Mouse (Mus musculus) bone marrow macrophage, adult 2 months (primary cell): ENCODE measurements around the gene Zfp119a. TPM values are rescaled to one million over a fixed set of nuclear protein-coding genes. Genes with fewer than 3 reads are reported as not detected.
A peak's percentile ranks its signal among the peaks of the same experiment; 100 is the strongest.
"Not testable (repeated sequence)": the region's sequence is repeated elsewhere in the genome, so short reads cannot be mapped to it uniquely, and the experiment has no call there.

Experiments used
- H3K27ac ChIP-seq: 2 replicates; pipeline ENCODE4 v1.5.1; 2012; ENCODE audit warnings: low read depth, low read length; ENCODE audit not compliant: insufficient read depth
- H3K4me1 ChIP-seq: 2 replicates; pipeline ENCODE4 v1.6.1; 2012; ENCODE audit warnings: low read length; ENCODE audit not compliant: control insufficient read depth, insufficient read depth
- H3K4me3 ChIP-seq: 2 replicates; pipeline ENCODE4 v1.5.1; 2012; ENCODE audit warnings: mild to moderate bottlenecking, low read length, moderate library complexity; ENCODE audit not compliant: insufficient read depth
- CTCF ChIP-seq: IDR thresholded peaks from 2 replicates; pipeline ENCODE4 v1.5.1; 2012; ENCODE audit warnings: low read depth, mild to moderate bottlenecking, low read length, moderate library complexity
- POLR2A ChIP-seq: IDR thresholded peaks from 2 replicates; pipeline ENCODE4 v1.6.1; 2012; ENCODE audit warnings: mild to moderate bottlenecking, low read depth, low read length, borderline replicate concordance
- polyA plus RNA-seq: library from polyadenylated mRNA; stranded (reverse); fragments of >200 nt; gene quantifications from 2 replicates; pipeline ENCODE4 v1.2.4, GENCODE M21; 2012; ENCODE audit not compliant: missing spikeins, insufficient read depth, insufficient read length

Gene Zfp119a
- 4.2 TPM in 2 replicates for polyA plus RNA-seq

DNA sequence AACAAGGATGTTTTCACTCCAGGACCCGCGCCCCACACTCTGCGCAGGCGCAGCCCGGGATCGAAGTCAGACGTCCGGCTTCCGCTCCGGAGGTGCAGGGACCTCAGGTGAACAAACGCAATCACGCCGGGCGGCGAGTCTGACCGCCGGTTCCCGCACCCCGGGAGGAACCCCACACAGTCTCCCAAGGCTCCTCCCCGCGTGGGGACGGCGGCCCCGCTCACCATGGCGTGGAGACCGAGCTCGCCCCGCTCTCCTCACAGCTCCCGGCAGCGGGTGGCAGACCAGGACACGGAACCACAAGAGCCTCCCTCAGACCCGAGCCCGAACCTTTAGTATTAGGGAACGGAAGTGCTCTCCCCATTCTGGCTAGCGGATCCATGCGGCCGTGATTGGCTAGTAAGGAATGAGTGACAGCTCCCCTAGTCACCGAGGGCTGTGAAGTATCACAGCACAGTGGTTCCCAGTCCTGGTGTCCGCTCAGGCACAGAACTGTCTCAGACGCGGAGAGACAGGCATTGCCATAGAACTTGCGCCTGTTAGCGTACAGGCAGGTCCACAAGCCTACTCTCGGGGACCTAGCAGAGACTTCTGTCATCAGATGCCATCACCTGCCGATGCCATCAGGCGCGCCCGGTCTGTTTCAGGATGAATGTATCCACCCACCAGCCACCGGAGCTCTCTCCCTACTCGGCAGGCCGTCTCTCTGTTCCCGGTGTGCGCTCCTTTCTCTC is at the start of gene Zfp119a:
Gene Zfp119a (minus strand): TSS at position 295 of the 734 bp plus-strand sequence.
- H3K27ac ChIP-seq = peak within 1 kb of the TSS; percentile 65
- H3K4me1 ChIP-seq = not testable (repeated sequence)
- H3K4me3 ChIP-seq = peak within 1 kb of the TSS; percentile 69

DNA sequence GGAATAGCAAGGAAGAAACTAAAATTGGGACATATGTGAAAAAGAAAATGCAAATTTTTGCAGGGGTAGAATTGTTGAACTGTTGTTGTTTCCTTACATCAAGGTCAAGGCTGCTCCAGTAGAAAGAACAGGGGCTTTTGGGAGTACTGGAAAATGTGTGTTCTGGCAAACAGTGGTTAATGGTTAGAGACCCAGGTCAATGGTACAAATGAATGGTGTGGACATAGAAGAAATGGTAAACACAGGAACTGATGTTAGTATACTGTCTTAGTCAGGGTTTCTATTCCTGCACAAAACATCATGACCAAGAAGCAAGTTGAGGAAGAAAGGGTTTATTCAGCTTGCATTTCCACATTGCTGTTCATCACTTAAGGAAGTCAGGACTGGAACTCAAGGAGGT is 27.9 kb upstream of the Zfp119a start:
- H3K4me1 ChIP-seq = no peaks in the 10 kb centered on the region

DNA sequence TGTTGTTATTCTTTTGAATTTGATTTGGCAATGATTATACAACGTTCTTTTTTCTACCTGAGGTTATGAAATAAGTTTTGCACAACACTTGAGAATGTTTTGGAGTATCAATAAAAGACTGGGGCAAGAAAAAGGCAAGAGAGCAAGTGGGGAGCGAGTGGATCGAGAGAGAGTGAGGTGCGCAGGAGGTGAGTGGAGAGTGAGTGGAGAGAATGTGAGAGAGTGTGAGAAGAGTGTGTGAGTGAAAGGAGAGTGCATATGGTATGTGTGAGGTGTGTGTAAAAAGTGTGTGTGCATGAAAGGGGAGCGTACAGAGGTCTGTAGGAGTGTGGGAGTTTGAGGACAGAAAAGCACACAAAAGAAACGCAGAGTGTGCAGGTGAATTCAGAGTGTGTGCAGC is 25.4 kb upstream of the Zfp119a start:
- H3K27ac ChIP-seq = no peak overlapping the region
- H3K4me1 ChIP-seq = no peaks in the 10 kb centered on the region
- no peak for TF ChIP-seq CTCF
- TF ChIP-seq POLR2A = no peak
- no peak overlapping the region for H3K4me3 ChIP-seq

More for the DNA sequence above, 27.9 kb upstream of the Zfp119a start:
- Histone ChIP-seq H3K27ac (no peak overlapping the region), H3K4me3 (no peak overlapping the region)
- TF ChIP-seq CTCF = no peak
- no peak for TF ChIP-seq POLR2A

DNA sequence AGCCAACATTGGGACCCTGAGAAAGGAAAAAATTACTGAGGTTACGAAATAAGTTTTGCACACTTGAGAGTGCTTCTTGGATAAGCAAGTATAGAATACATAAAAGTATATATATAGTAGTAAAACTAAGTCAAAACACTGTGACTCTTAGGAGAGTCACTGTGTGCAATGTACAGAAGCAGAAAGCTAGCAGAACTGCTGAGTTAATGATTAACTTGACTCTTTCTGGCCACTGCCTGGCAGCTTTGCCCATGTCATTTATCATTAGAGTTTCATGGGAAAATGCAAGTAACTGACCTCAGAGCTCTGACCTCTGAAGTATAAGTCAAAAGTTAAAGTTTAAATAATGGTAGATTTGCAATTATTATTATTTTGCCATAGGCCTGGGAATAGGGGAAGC is 25.0 kb upstream of the Zfp119a start:
- Histone ChIP-seq H3K4me1 (no peaks in the 10 kb centered on the region), H3K27ac (no peak overlapping the region), H3K4me3 (no peak overlapping the region)
- TF ChIP-seq CTCF = no peak
- TF ChIP-seq POLR2A = no peak

- H3K4me3 ChIP-seq = no peak overlapping the region
- H3K4me1 ChIP-seq = no peaks in the 10 kb centered on the region
- no peak for TF ChIP-seq POLR2A
- no peak for TF ChIP-seq CTCF
- H3K27ac ChIP-seq = no peak overlapping the region
Observed at GRCm38 (mm10) chr17:55903087-55903486, 24.4 kb upstream of the Zfp119a start.

GRCm38 (mm10) chr17:55892406-55892955 is 13.8 kb upstream of the Zfp119a start:
- not testable (repeated sequence) for H3K4me1 ChIP-seq
- H3K27ac ChIP-seq = peak overlapping the region; percentile 54
- peak overlapping the region; percentile 79 for H3K4me3 ChIP-seq

DNA sequence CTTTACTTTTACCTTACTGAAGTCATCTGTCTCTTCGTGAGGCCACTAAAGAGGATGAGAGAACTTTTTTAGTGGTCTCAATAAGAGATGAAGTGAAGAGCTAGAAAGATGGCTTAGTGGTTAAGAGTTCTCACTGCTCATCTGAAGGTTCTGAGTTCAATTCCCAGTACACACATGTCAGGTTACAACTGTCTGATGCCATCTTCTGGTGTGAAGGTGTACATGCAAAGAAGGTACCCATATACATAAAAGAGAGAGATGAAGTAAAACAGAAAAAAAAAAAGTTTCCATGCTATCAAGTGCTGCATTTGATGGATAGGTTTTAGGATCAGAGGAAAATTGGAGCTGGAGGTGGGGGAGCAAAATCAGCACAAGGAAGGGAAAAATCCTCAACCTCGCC is 6.2 kb upstream of the Zfp119a start:
- H3K4me1 ChIP-seq = peaks cover 9% of the 10 kb centered on the region
- no peak overlapping the region for H3K27ac ChIP-seq
- H3K4me3 ChIP-seq = no peak overlapping the region
- TF ChIP-seq CTCF = no peak
- no peak for TF ChIP-seq POLR2A

- H3K27ac ChIP-seq = peak overlapping the region; percentile 62
- H3K4me3 ChIP-seq = no peak overlapping the region
- peaks cover 13% of the 10 kb centered on the region for H3K4me1 ChIP-seq
- TF ChIP-seq POLR2A (no peak), CTCF (no peak)
Observed at GRCm38 (mm10) chr17:55883631-55884030, 4.9 kb upstream of the Zfp119a start.

- Histone ChIP-seq H3K27ac (peak overlapping the region; percentile 65), H3K4me3 (peak overlapping the region; percentile 69)
- H3K4me1 ChIP-seq = not testable (repeated sequence)
Observed at GRCm38 (mm10) chr17:55878282-55878635, 471 bp downstream of the Zfp119a start.

GRCm38 (mm10) chr17:55877184-55877583 is 1.5 kb downstream of the Zfp119a start:
- TF ChIP-seq POLR2A (no peak), CTCF (no peak)
- Histone ChIP-seq H3K4me1 (peaks cover 4% of the 10 kb centered on the region), H3K4me3 (no peak overlapping the region), H3K27ac (no peak overlapping the region)

- TF ChIP-seq CTCF (no peak), POLR2A (no peak)
- no peak overlapping the region for H3K4me3 ChIP-seq
- H3K4me1 ChIP-seq = no peaks in the 10 kb centered on the region
- no peak overlapping the region for H3K27ac ChIP-seq
Observed at GRCm38 (mm10) chr17:55843067-55843466, 35.7 kb downstream of the Zfp119a start.
